Mouse (Mus musculus) macrophage (primary cell): ENCODE measurements around the gene Armc7. TPM values are rescaled to one million over a fixed set of nuclear protein-coding genes. Genes with fewer than 3 reads are reported as not detected.

Experiments used
- H3K27ac ChIP-seq: fragments of 350-480 bp; formaldehyde crosslinking; 2 replicates; pipeline ENCODE4 v1.9.0; 2021
- H3K36me3 ChIP-seq: fragments of 350-480 bp; formaldehyde crosslinking; 2 replicates; pipeline ENCODE4 v1.9.0; 2021; ENCODE audit errors: inconsistent target
- H3K4me3 ChIP-seq: fragments of 350-480 bp; formaldehyde crosslinking; 2 replicates; pipeline ENCODE4 v1.9.0; 2021; ENCODE audit errors: inconsistent target
- H3K79me2 ChIP-seq: fragments of 350-480 bp; formaldehyde crosslinking; 2 replicates; pipeline ENCODE4 v1.9.0; 2021; ENCODE audit errors: inconsistent target
- WGBS: methylation state at CpG from one replicate; pipeline ENCODE4 v1.1.7; 2026; ENCODE audit warnings: inconsistent platforms; ENCODE audit not compliant: missing documents; 5-methylcytosine and 5-hydroxymethylcytosine counted together
- polyA plus RNA-seq: library from polyadenylated mRNA; stranded (reverse); fragments of 250-400 nt; gene quantifications from 3 replicates; pipeline ENCODE4 v1.2.4, GENCODE M21; 2018; ENCODE audit warnings: inconsistent platforms
- total RNA-seq, 78 experiments: library from RNA; depleted of rRNA; stranded (reverse); fragments of 250-400 nt; gene quantifications; 1 replicate in 9 of 78; 2 replicates in 24 of 78; 3 replicates in 43 of 78; 4 replicates in 2 of 78; pipeline ENCODE4 v1.2.4; 2018; ENCODE audit warnings: inconsistent platforms in 56 of 78

Armc7 gene
- 10 to 100 TPM in 25 of 26 experiments, 1 to 10 TPM in 1; 7.2 to 61.1 (median 32.3) TPM for total RNA-seq (2018; cell fraction: chromatin; rRNA removed)
- total RNA-seq (2018; cell fraction: cytosol; rRNA removed): 10 to 100 TPM in 23 of 26 experiments, 1 to 10 TPM in 3; 8.6 to 29.6 (median 20.3) TPM
- total RNA-seq (2018; cell fraction: nucleus; rRNA removed): 10 to 100 TPM in 23 of 26 experiments, 1 to 10 TPM in 3; 7.9 to 46.7 (median 21.8) TPM
- polyA plus RNA-seq: 21.4 to 26.8 TPM (median 22.9 TPM) in 3 replicates

DNA sequence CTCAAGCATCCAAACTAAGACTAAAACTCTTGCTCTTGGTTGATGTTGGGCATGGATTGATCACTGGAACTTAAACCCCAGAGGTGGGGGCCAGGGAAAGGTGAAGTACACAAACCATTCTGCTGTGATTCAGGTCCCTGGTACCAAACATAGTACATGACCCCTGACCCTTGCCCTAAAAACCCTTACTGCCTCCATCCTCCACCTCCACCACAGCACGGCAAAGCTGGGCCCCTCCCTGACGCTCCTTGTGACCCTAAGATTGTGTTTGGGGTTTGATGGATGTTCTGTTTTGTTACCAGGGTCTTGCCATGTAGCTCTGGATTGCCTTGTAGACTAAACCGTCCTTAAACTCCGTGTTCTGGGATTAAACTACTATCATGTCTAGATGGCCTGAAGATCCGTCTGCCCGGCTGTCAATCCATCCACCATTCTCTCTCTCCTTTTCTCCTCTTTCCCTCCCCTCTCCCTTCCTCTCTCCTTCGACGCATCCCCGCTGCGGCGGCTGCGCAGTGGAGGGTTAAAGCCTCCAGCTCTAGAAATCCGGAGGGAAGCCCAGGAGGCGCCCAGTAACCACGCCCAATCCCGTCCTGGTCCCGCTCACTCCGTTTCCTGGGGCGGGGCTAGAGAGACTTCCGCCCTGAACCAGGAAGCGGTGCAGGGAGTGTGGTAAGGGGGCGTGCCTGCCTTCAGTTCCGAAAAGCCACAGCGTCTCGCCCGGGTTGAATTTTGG is at the start of gene Armc7:
Armc7 (plus strand) TSS at position 643 of the 733 bp plus-strand sequence.
- Histone ChIP-seq H3K79me2 (peaks cover 34% of the 10 kb centered on the region), H3K36me3 (peaks cover 8% of the 10 kb centered on the region; the same call in 1 of the 2 replicates), H3K4me3 (peak within 1 kb of the TSS; percentile 89), H3K27ac (peak within 1 kb of the TSS; percentile 88)
- WGBS: 6% methylated on average over 24 of the region's 26 CpGs

DNA sequence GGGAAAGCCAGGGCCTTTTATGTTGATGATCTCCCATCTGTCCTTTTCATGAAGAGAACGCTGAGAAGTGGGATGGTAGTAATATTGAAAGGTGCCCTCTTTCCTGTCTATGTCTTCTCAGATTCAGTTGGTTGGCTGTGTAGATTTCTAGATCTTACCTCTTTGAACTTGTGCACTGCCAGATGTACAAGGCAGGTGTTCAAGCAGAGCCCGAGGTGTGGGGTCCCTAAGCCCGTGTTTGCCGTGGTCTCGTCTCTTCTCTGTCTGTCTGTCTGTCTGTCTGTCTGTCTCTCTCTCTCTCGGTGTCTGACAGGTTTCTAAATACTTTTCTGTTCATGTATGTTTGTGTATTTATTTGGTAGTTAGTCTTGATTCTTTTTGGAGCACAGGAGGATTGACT is 49.8 kb upstream of the Armc7 start:
- no peak overlapping the region for H3K27ac ChIP-seq
- no peak overlapping the region for H3K4me3 ChIP-seq
- peaks cover 6% of the 10 kb centered on the region; the same call in 1 of the 2 replicates for H3K79me2 ChIP-seq
- peaks cover 46% of the 10 kb centered on the region for H3K36me3 ChIP-seq
- WGBS: 87% methylated on average over 6 of the region's 6 CpGs

DNA sequence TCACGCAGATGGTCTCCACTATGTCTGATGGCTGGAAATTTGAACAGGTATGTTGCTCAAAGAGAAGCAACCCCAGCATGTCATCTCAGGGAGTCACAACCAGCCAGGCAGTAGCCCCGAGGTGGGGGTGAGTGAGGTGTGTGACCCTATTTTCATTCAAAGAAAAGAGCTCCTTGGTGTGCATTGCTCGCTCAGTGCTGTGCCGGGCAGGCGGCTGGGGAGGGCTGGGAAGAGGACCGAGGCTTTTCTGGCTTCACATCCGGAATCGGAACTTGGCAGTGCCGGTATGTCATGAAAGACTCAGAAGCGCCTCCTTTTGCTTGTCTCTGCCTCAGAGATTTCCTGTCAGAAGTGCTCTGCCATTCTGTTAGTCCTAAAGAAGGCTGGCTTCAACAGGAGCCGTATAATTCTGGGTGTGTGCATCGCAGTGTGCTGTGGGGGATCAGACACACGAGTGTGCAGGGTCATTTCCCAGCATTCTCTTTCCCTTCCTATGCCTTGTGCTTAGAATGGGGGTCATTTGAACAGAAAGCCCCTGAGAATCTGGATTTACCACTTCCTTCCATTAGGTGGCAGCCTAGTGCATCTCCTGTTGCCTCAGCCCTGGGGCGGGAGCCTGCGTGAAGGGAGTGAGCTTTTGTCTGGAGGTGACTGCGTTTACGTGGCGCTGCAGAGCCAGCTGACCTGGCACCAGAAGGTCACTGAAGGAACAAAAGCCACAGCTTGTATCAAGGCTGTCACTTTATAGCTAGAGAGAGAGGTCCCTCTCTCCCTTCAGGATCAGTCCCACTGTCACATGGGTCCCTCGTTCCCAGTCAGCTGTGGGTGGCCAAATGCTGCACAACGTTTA is 47.8 kb upstream of the Armc7 start:
- Histone ChIP-seq H3K4me3 (no peak overlapping the region), H3K36me3 (peaks cover 58% of the 10 kb centered on the region), H3K27ac (no peak overlapping the region), H3K79me2 (no peaks in the 10 kb centered on the region)
- WGBS: 65% methylated on average over 20 of the region's 20 CpGs

DNA sequence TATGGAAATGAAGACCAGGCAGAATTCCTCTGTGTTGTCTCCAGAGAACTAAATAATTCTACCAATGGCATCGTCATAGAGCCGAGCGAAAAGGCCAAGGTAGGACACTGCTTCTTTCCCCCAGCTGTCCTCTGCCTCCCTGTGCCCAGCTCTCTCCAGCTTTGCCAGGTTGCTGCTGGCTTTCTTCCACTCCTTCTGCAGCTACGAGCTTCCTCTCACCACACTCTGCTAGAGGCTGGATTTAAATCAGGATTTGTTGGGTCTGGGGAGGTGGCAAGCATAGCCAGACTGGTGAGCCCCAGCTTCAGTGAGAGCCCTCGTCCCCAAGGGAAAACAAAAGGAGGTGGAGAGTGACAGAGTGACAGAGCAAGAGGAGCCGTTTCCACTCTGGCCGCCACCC is 46.2 kb upstream of the Armc7 start:
- peaks cover 56% of the 10 kb centered on the region for H3K36me3 ChIP-seq
- H3K79me2 ChIP-seq: no peaks in the 10 kb centered on the region
- 97% methylated on average over 7 of the region's 7 CpGs for WGBS
- no peak overlapping the region for H3K27ac ChIP-seq
- H3K4me3 ChIP-seq: no peak overlapping the region

GRCm38 (mm10) chr11:115430561-115430960 is 44.9 kb upstream of the Armc7 start:
- Histone ChIP-seq H3K36me3 (peaks cover 46% of the 10 kb centered on the region), H3K79me2 (no peaks in the 10 kb centered on the region)
- WGBS: 97% methylated on average over 6 of the region's 6 CpGs

DNA sequence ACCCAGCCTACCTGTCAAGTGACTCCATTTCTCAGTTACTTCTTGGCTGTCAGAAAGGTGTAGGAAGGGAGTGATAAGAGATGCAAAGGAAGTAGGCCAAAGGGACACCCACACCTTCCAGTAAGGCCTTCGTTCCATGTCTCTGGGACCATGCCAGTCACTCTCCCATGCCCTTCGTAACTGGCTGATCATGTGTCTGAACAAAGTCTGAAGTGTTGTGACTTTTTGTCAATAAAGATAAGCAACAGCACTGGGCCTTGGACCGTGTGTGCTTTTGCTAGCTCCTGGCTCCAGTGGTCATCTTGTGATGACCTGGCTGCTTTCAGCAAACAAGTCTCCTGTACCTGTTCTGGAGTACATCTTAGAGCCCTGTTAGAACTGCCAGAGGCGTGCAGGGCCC is 42.7 kb upstream of the Armc7 start:
- 100% methylated on average over 4 of the region's 4 CpGs for WGBS
- Histone ChIP-seq H3K27ac (no peak overlapping the region), H3K36me3 (peaks cover 28% of the 10 kb centered on the region)

More at GRCm38 (mm10) chr11:115430561-115430960, 44.9 kb upstream of the Armc7 start:
- H3K27ac ChIP-seq: no peak overlapping the region
- no peak overlapping the region for H3K4me3 ChIP-seq

GRCm38 (mm10) chr11:115433342-115433741 is 42.1 kb upstream of the Armc7 start:
- Histone ChIP-seq H3K79me2 (no peaks in the 10 kb centered on the region), H3K4me3 (no peak overlapping the region), H3K36me3 (peaks cover 28% of the 10 kb centered on the region), H3K27ac (no peak overlapping the region)
- 93% methylated on average over 6 of the region's 6 CpGs for WGBS

More for the DNA sequence above, 42.7 kb upstream of the Armc7 start:
- H3K4me3 ChIP-seq: no peak overlapping the region
- H3K79me2 ChIP-seq: no peaks in the 10 kb centered on the region

DNA sequence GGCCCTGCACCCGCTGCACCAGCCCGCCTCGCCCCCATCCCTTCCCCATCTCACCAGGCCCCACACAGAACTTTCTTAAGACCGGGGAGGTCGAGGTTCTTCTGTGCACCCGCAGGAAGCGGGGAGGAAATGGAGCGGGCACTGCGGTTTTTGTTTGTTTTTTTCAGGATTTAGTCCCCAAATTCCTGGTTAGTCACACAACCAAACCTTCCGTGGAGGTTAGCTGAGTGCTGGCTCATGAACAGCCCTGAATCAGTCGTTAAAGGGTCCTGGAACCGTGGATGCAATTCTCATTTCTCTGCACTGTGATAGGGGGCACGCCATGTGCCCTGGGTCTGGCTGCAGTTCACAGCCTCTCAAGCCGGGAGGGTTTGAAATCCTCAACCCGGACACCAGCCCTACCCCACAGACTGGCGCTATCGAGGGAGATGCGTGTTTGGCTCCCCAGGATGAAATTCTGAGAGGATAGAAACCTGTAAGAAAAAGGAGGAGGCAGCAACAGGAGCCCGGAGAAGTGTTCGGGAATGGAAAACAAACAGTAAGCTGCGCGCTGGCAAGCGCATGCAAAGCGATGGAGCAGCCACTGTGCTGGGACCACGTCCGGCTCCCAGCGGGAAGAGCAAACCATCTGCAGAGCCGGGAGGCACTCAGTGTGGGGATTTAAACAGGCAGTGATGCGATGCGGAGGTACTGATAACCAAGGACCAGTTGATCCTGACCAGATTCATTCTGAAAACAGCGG is 39.7 kb upstream of the Armc7 start:
- peaks cover 12% of the 10 kb centered on the region for H3K36me3 ChIP-seq
- no peaks in the 10 kb centered on the region for H3K79me2 ChIP-seq
- H3K4me3 ChIP-seq: no peak overlapping the region
- 33% methylated on average over 30 of the region's 31 CpGs for WGBS
- H3K27ac ChIP-seq: no peak overlapping the region

- H3K36me3 ChIP-seq: no peaks in the 10 kb centered on the region
- WGBS: 78% methylated on average over 5 of the region's 5 CpGs
- H3K79me2 ChIP-seq: no peaks in the 10 kb centered on the region
- no peak overlapping the region for H3K27ac ChIP-seq
- no peak overlapping the region for H3K4me3 ChIP-seq
Measured at GRCm38 (mm10) chr11:115437571-115438122, 37.8 kb upstream of the Armc7 start.

GRCm38 (mm10) chr11:115439326-115439725 is 36.1 kb upstream of the Armc7 start:
- WGBS: 77% methylated on average over 3 of the region's 3 CpGs
- Histone ChIP-seq H3K36me3 (no peaks in the 10 kb centered on the region), H3K79me2 (no peaks in the 10 kb centered on the region), H3K27ac (peak overlapping the region; percentile 31), H3K4me3 (no peak overlapping the region)

- Histone ChIP-seq H3K27ac (peak within 1 kb of the TSS; percentile 31), H3K79me2 (no peaks in the 10 kb centered on the region), H3K36me3 (no peaks in the 10 kb centered on the region), H3K4me3 (no peak within 1 kb of the TSS)
- WGBS: 98% methylated on average over 9 of the region's 9 CpGs
Measured at GRCm38 (mm10) chr11:115439906-115440595, 35.4 kb upstream of the Armc7 start, which contains the start of gene Trim80. Trim80 (plus strand) TSS chr11:115440545.

DNA sequence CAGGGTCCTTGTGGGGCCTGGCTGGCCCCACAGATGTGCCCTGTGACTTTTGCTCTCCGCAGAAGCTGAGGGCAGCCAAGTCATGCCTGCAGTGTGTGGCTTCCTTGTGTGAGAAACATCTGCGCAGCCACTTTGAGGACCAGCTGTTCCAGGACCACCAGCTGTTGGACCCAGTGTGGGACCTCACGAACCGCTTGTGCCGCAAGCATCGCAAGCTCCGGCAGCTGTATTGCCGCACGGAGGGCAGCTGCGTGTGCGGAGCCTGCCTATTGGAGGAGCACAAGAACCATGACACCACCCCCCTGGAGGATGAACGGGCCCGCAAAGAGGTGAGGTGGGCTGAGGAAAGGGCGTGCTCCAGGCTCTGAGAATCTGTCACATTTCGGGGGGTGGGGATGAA is 34.0 kb upstream of the Armc7 start:
- no peak overlapping the region for H3K4me3 ChIP-seq
- H3K36me3 ChIP-seq: no peaks in the 10 kb centered on the region
- H3K27ac ChIP-seq: no peak overlapping the region
- 78% methylated on average over 14 of the region's 15 CpGs for WGBS
- H3K79me2 ChIP-seq: no peaks in the 10 kb centered on the region

- Histone ChIP-seq H3K4me3 (no peak overlapping the region), H3K27ac (no peak overlapping the region), H3K36me3 (no peaks in the 10 kb centered on the region), H3K79me2 (no peaks in the 10 kb centered on the region)
- whole genome bisulfite sequencing: 88% methylated on average over 3 of the region's 3 CpGs
Measured at GRCm38 (mm10) chr11:115446906-115447305, 28.6 kb upstream of the Armc7 start.
